Mouse (Mus musculus) Patski (cell line): ENCODE data around the gene Tgfbi. TPM values are rescaled to one million over a fixed set of nuclear protein-coding genes. Genes with fewer than 3 reads are reported as not detected.

ENCODE experiments used
- ATAC-seq: fragments of 100-300 bp; one replicate; pipeline ENCODE4 v1.8.0; 2021
- CTCF ChIA-PET: fragments of 350-600 bp; sonication (Branson Sonifier 250); formaldehyde crosslinking; loops from one replicate; lab custom pipeline; 2022; ENCODE audit warnings: inconsistent platforms; lab: Charles Lee
- POLR2A ChIA-PET: fragments of 350-600 bp; sonication (Branson Sonifier 250); formaldehyde crosslinking; loops from one replicate; lab custom pipeline; 2022; ENCODE audit warnings: antibody characterized with exemption, inconsistent platforms; lab: Charles Lee
- DNase-seq: peaks from one replicate; pipeline ENCODE4 v3.0.0-alpha.2; 2011; ENCODE audit warnings: low read depth, low spot score
- H3K27me3 ChIP-seq: fragments of 371-371 bp; one replicate; pipeline ENCODE4 v1.5.1; 2021
- CTCF ChIP-seq: fragments of 100-300 bp; IDR thresholded peaks from one replicate; pipeline ENCODE4 v1.5.1; 2021
- in situ Hi-C: fragments of 300-500 bp; cut with MboI; formaldehyde crosslinking; loops from 3 replicates; pipeline ENCODE4 v1.11.1; 2018; ENCODE audit warnings: low pct_unique_long_range_greater_than_20kb, mixed read lengths
- polyA plus RNA-seq: library from polyadenylated mRNA; unstranded; gene quantifications from one replicate; pipeline ENCODE4 v1.2.3, GENCODE M21; 2021

The Tgfbi gene
- polyA plus RNA-seq, 1 experiment from 2014 or later = 0.04 TPM

GRCm38 (mm10) chr13:56611741-56612140 lies 2.4 kb downstream of the Tgfbi start:
- TF ChIP-seq CTCF = no peak
- ATAC-seq (no peak), DNase-seq (no peak)
- CTCF ChIA-PET = interaction anchor here (0.9 to 1.3 kb wide), 3 partner anchors 23 to 147 kb away, joined by 3 to 4 read pairs (median 3); no protein-coding TSS in a partner anchor
- POLR2A ChIA-PET = no interaction called here
- no peaks in the 10 kb centered on the region for H3K27me3 ChIP-seq
- in situ Hi-C loops = no loop called here

- POLR2A ChIA-PET = no interaction called here
- CTCF ChIA-PET = interaction anchor here (0.9 to 1.6 kb wide), 6 partner anchors 11 to 146 kb away, joined by 3 to 6 read pairs (median 3); no protein-coding TSS in a partner anchor
Measured at GRCm38 (mm10) chr13:56612331-56612730, 3.0 kb downstream of the Tgfbi start.

GRCm38 (mm10) chr13:56613366-56613998 lies 4.2 kb downstream of the Tgfbi start:
- in situ Hi-C loops = no loop called here
- DNase-seq (no peak), ATAC-seq (no peak)
- ChIA-PET CTCF (interaction anchor here (1.1 to 1.6 kb wide), 4 partner anchors 12 to 84 kb away, joined by 3 to 6 read pairs (median 3); no protein-coding TSS in a partner anchor), POLR2A (interaction anchor here (0.9 kb wide), 1 partner anchor 21 kb away, joined by 3 read pairs; no protein-coding TSS in a partner anchor)
- H3K27me3 ChIP-seq = no peaks in the 10 kb centered on the region
- no peak for TF ChIP-seq CTCF

More at GRCm38 (mm10) chr13:56612331-56612730, 3.0 kb downstream of the Tgfbi start:
- H3K27me3 ChIP-seq = no peaks in the 10 kb centered on the region
- DNase-seq = no peak
- in situ Hi-C loops = no loop called here
- ATAC-seq = peak; percentile 48
- TF ChIP-seq CTCF = no peak

- ChIA-PET CTCF (interaction anchor here (1.4 kb wide), 1 partner anchor 83 kb away, joined by 3 read pairs; no protein-coding TSS in a partner anchor), POLR2A (interaction anchor here (0.6 kb wide), 1 partner anchor 12 kb away, joined by 3 read pairs; no protein-coding TSS in a partner anchor)
- in situ Hi-C loops = no loop called here
- no peaks in the 10 kb centered on the region for H3K27me3 ChIP-seq
- DNase-seq = no peak
- TF ChIP-seq CTCF = no peak
- no peak for ATAC-seq
Measured at GRCm38 (mm10) chr13:56614768-56615167, 5.4 kb downstream of the Tgfbi start.

GRCm38 (mm10) chr13:56615223-56615622 lies 5.9 kb downstream of the Tgfbi start:
- ATAC-seq (no peak), DNase-seq (no peak)
- ChIA-PET POLR2A (no interaction called here), CTCF (no interaction called here)
- no peaks in the 10 kb centered on the region for H3K27me3 ChIP-seq
- in situ Hi-C loops = no loop called here
- no peak for TF ChIP-seq CTCF

- in situ Hi-C loops = no loop called here
- no peak for DNase-seq
- no peak for TF ChIP-seq CTCF
- peak; percentile 41 for ATAC-seq
- no peaks in the 10 kb centered on the region for H3K27me3 ChIP-seq
- CTCF ChIA-PET = no interaction called here
- POLR2A ChIA-PET = interaction anchor here (0.6 to 0.7 kb wide), 2 partner anchors 54 to 716 kb away, joined by 4 to 6 read pairs; no protein-coding TSS in a partner anchor
Measured at GRCm38 (mm10) chr13:56615864-56616263, 6.5 kb downstream of the Tgfbi start.

GRCm38 (mm10) chr13:56616386-56616785 lies 7.1 kb downstream of the Tgfbi start:
- ATAC-seq (no peak), DNase-seq (no peak)
- no peaks in the 10 kb centered on the region for H3K27me3 ChIP-seq
- in situ Hi-C loops = no loop called here
- CTCF ChIA-PET = interaction anchor here (0.7 kb wide), 1 partner anchor 1422 kb away, joined by 4 read pairs; no protein-coding TSS in a partner anchor
- no peak for TF ChIP-seq CTCF
- POLR2A ChIA-PET = interaction anchor here (0.6 to 0.7 kb wide), 2 partner anchors 54 to 717 kb away, joined by 4 to 6 read pairs; no protein-coding TSS in a partner anchor

- H3K27me3 ChIP-seq = no peaks in the 10 kb centered on the region
- CTCF ChIA-PET = no interaction called here
- no peak for TF ChIP-seq CTCF
- in situ Hi-C loops = no loop called here
- no peak for ATAC-seq
- POLR2A ChIA-PET = no interaction called here
- no peak for DNase-seq
Measured at GRCm38 (mm10) chr13:56617197-56617596, 7.9 kb downstream of the Tgfbi start.

- DNase-seq = no peak
- no peak for TF ChIP-seq CTCF
- CTCF ChIA-PET = interaction anchor here (1.3 kb wide), 1 partner anchor 8 kb away, joined by 3 read pairs; no protein-coding TSS in a partner anchor
- in situ Hi-C loops = no loop called here
- no peak for ATAC-seq
- H3K27me3 ChIP-seq = no peaks in the 10 kb centered on the region
- POLR2A ChIA-PET = no interaction called here
Measured at GRCm38 (mm10) chr13:56622201-56622757, 13.0 kb downstream of the Tgfbi start.

- in situ Hi-C loops = loop anchor here (25.0 kb wide), 1 partner anchor 636 kb away; no protein-coding TSS in a partner anchor
- peak; percentile 28 for ATAC-seq
- DNase-seq = no peak
- POLR2A ChIA-PET = interaction anchor here (0.8 kb wide), 1 partner anchor 12 kb away, joined by 3 read pairs; no protein-coding TSS in a partner anchor
- CTCF ChIA-PET = interaction anchor here (0.6 kb wide), 1 partner anchor 13 kb away, joined by 3 read pairs; no protein-coding TSS in a partner anchor
- TF ChIP-seq CTCF = no peak
- no peaks in the 10 kb centered on the region for H3K27me3 ChIP-seq
Measured at GRCm38 (mm10) chr13:56626524-56626923, 17.2 kb downstream of the Tgfbi start.
